Mouse (Mus musculus): ENCODE results near the gene B3gnt9.

DNA sequence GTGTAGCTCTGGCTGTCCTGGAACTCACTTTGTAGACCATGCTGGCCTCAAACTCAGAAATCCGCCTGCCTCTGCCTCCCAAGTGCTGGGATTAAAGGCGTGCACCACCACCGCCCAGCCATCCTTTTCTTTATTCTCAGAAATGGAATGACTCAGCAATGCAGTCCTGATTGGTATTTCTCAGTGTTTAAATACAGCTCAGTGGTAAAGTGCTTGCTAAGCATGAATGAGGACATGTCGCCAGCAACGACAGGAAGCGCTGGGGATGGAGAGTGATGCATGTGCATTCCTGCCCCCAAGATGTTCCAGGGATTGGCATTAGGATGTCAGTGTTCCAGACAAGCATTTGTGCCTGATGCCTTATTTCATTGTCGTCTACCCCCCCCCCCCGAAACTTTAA is 48.4 kb upstream of the B3gnt9 start:
- TF ChIP-seq CTCF (IDR thresholded peaks at IDR 0.05; ENCODE audit: borderline replicate concordance, control insufficient read depth, extremely low read depth, insufficient read depth, low read length, poor library complexity) (no peak), POLR2A (IDR thresholded peaks at IDR 0.05; ENCODE audit: control insufficient read depth, extremely low read depth, insufficient read depth, low read length, poor library complexity) (no peak)

Data from thymus, adult 2 months (tissue).